Mouse (Mus musculus): ENCODE measurements around the gene Gprc5c.

Gprc5c gene

GRCm38 (mm10) chr11:114843818-114844463, 7.0 kb upstream of the Gprc5c start:
- DNase-seq (ENCODE audit: low spot score), result no peak

- DNase-seq (ENCODE audit: low spot score), result no peak
Measured at GRCm38 (mm10) chr11:114844464-114845220, 6.3 kb upstream of the Gprc5c start.

GRCm38 (mm10) chr11:114846336-114846735, 4.6 kb upstream of the Gprc5c start:
- no peak for DNase-seq (ENCODE audit: low spot score)

- DNase-seq (ENCODE audit: low spot score), result no peak
Measured at GRCm38 (mm10) chr11:114847008-114847407, 3.9 kb upstream of the Gprc5c start.

- no peak for DNase-seq (ENCODE audit: low spot score)
Measured at GRCm38 (mm10) chr11:114849572-114849971, 1.4 kb upstream of the Gprc5c start.

- DNase-seq (ENCODE audit: low spot score), result no peak
Measured at GRCm38 (mm10) chr11:114850066-114850451, 893 bp upstream of the Gprc5c start.

- no peak for DNase-seq (ENCODE audit: low spot score)
Measured at GRCm38 (mm10) chr11:114851269-114851607, 286 bp downstream of the Gprc5c start.

GRCm38 (mm10) chr11:114851608-114852310, 807 bp downstream of the Gprc5c start:
- DNase-seq (ENCODE audit: low spot score), result peak; percentile 80

GRCm38 (mm10) chr11:114852311-114853173, 1.6 kb downstream of the Gprc5c start:
- peak; percentile 44 for DNase-seq (ENCODE audit: low spot score)

GRCm38 (mm10) chr11:114853174-114853838, 2.4 kb downstream of the Gprc5c start:
- no peak for DNase-seq (ENCODE audit: low spot score)

- peak; percentile 34 for DNase-seq (ENCODE audit: low spot score)
Measured at GRCm38 (mm10) chr11:114854581-114854980, 3.6 kb downstream of the Gprc5c start.

- no peak for DNase-seq (ENCODE audit: low spot score)
Measured at GRCm38 (mm10) chr11:114856125-114856524, 5.2 kb downstream of the Gprc5c start.

GRCm38 (mm10) chr11:114858641-114859040, 7.7 kb downstream of the Gprc5c start:
- DNase-seq (ENCODE audit: low spot score), result peak; percentile 42

- DNase-seq (ENCODE audit: low spot score), result no peak
Measured at GRCm38 (mm10) chr11:114861057-114861456, 10.1 kb downstream of the Gprc5c start.

GRCm38 (mm10) chr11:114862687-114863086, 11.7 kb downstream of the Gprc5c start:
- no peak for DNase-seq (ENCODE audit: low spot score)

- DNase-seq (ENCODE audit: low spot score), result peak; percentile 37
Measured at GRCm38 (mm10) chr11:114863918-114864420, 13.0 kb downstream of the Gprc5c start.

- DNase-seq (ENCODE audit: low spot score), result peak; percentile 40
Measured at GRCm38 (mm10) chr11:114865999-114866398, 15.0 kb downstream of the Gprc5c start.

- DNase-seq (ENCODE audit: low spot score), result peak; percentile 65
Measured at GRCm38 (mm10) chr11:114866486-114867360, 15.8 kb downstream of the Gprc5c start.

- peak; percentile 41 for DNase-seq (ENCODE audit: low spot score)
Measured at GRCm38 (mm10) chr11:114867361-114868235, 16.6 kb downstream of the Gprc5c start.

Data from testis, postnatal 10 days (tissue).